Mouse (Mus musculus) embryonic facial prominence, embryonic 13.5 days (tissue): ENCODE data around the gene Ryr2. TPM values are rescaled to one million over a fixed set of nuclear protein-coding genes. Genes with fewer than 3 reads are reported as not detected.
"Not testable (repeated sequence)": the region's sequence is repeated elsewhere in the genome, so short reads cannot be mapped to it uniquely, and the experiment has no call there.

ENCODE experiments used
- ATAC-seq: fragments of 200-750 bp; cut with Nextera tagmentation; 2 replicates; pipeline ENCODE4 v1.8.0; 2017; ENCODE audit warnings: low read depth; ENCODE audit not compliant: insufficient number of reproducible peaks, insufficient read depth, low FRiP score, low TSS enrichment
- H3K27ac ChIP-seq: fragments of 300-500 bp; sonication (generic); 2 replicates; pipeline ENCODE4 v1.5.1; 2015; ENCODE audit warnings: moderate library complexity, mild to moderate bottlenecking, inconsistent platforms
- H3K27me3 ChIP-seq: fragments of 300-500 bp; sonication (generic); 2 replicates; pipeline ENCODE4 v1.6.1; 2015; ENCODE audit warnings: mild to moderate bottlenecking, inconsistent platforms
- H3K36me3 ChIP-seq: fragments of 300-500 bp; sonication (generic); 2 replicates; pipeline ENCODE4 v1.6.1; 2015; ENCODE audit warnings: mild to moderate bottlenecking, inconsistent platforms
- H3K4me1 ChIP-seq: fragments of 300-500 bp; sonication (generic); 2 replicates; pipeline ENCODE4 v1.6.1; 2015; ENCODE audit warnings: inconsistent platforms
- H3K4me2 ChIP-seq: fragments of 300-500 bp; sonication (generic); 2 replicates; pipeline ENCODE4 v1.6.1; 2015; ENCODE audit warnings: moderate library complexity, mild to moderate bottlenecking, inconsistent platforms
- H3K4me3 ChIP-seq: fragments of 300-500 bp; sonication (generic); 2 replicates; pipeline ENCODE4 v1.5.1; 2015; ENCODE audit warnings: mild to moderate bottlenecking, inconsistent platforms
- H3K9ac ChIP-seq: fragments of 300-500 bp; sonication (generic); 2 replicates; pipeline ENCODE4 v1.6.1; 2015; ENCODE audit warnings: mild to moderate bottlenecking, inconsistent platforms
- H3K9me3 ChIP-seq: fragments of 300-500 bp; sonication (generic); 2 replicates; pipeline ENCODE4 v1.6.1; 2016; ENCODE audit warnings: inconsistent platforms
- WGBS: fragments of 180-500 bp; shearing (Covaris S2); methylation state at CpG from one replicate; pipeline ENCODE4 v1.1.7; 2015; ENCODE audit warnings: mixed read lengths; 5-methylcytosine and 5-hydroxymethylcytosine counted together
- polyA plus RNA-seq: library from polyadenylated mRNA; unstranded; fragments of >200 nt; fragmentation: Nextera tagmentation; extraction: Ambion mirVana; gene quantifications from 2 replicates; pipeline ENCODE4 v1.2.1, GENCODE M21; 2015

Gene Ryr2
- polyA plus RNA-seq, 1 experiment from 2014 or later: 1.4 TPM

DNA sequence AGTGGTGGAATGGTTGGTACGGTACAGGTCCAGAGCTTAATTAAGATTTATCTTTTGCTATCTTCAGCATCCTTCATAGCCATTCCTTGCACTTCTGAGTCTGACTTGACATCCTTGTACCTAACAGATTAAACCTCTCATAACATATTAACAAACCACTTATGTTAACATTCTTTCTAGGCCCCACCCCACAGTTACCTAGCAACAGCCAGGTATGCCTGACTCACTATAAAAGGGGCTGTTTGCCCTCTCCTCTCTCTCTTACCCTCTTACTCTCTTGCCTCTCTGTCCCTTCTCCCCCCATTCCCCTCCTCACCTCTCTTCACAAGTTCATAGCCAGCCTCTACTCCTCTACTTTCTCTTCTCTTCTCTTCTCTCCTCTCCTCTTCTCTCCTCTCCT lies 297.4 kb downstream of the Ryr2 start:
- H3K9ac ChIP-seq, H3K36me3 ChIP-seq, H3K9me3 ChIP-seq, ATAC-seq, H3K4me3 ChIP-seq, H3K4me2 ChIP-seq, H3K27ac ChIP-seq, H3K27me3 ChIP-seq, H3K4me1 ChIP-seq: not testable (repeated sequence)
- 92% methylated on average over 1 of the region's 1 CpGs for WGBS

DNA sequence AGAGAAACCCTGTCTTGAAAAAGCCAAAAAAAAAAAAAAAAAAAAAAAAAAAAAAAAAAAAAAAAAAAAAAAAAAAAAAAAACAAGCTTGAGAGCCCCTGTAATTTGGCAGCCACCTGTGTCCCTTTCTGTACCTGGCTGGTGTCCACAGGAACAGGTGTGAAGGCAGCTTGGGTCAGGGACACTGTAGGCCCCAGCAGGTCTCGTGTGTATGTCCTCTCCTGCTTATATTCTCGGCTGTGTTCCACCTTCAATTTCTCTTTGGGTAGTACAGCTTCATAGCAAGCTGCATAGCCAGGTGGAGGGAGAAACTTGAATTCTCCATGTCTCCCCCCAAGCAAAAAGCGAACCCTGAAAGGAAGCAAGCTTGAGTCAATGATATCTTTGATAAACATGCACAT lies 314.2 kb downstream of the Ryr2 start:
- 78% methylated on average over 3 of the region's 3 CpGs for WGBS
- Histone ChIP-seq H3K9ac (no peak overlapping the region), H3K36me3 (no peaks in the 10 kb centered on the region), H3K4me1 (no peaks in the 10 kb centered on the region), H3K9me3 (no peaks in the 10 kb centered on the region), H3K27me3 (no peaks in the 10 kb centered on the region), H3K27ac (no peak overlapping the region), H3K4me2 (no peak overlapping the region), H3K4me3 (no peak overlapping the region)
- no peak for ATAC-seq

DNA sequence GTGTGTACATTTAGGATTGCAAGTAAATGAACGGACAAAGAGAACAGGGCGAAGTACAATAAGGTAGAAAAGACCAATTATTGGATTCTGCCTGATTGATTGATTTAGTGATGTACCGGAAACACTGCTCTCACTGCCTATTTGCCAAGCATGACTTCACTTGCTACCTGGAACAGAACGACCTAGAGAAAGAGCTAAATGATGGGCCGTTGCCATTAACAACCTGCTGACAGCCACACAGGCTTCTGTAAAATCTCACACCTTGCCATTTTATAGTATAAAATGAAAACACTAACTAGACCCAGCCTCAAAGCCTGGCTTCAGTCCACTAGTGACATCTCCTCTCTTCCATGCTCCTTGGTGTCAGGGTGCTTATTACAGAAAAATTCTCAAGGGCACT lies 316.2 kb downstream of the Ryr2 start:
- Histone ChIP-seq H3K27me3 (no peaks in the 10 kb centered on the region), H3K36me3 (no peaks in the 10 kb centered on the region), H3K4me1 (no peaks in the 10 kb centered on the region), H3K4me3 (no peak overlapping the region), H3K4me2 (no peak overlapping the region), H3K27ac (no peak overlapping the region), H3K9ac (no peak overlapping the region), H3K9me3 (no peaks in the 10 kb centered on the region)
- no peak for ATAC-seq
- WGBS: 81% methylated on average over 5 of the region's 5 CpGs

DNA sequence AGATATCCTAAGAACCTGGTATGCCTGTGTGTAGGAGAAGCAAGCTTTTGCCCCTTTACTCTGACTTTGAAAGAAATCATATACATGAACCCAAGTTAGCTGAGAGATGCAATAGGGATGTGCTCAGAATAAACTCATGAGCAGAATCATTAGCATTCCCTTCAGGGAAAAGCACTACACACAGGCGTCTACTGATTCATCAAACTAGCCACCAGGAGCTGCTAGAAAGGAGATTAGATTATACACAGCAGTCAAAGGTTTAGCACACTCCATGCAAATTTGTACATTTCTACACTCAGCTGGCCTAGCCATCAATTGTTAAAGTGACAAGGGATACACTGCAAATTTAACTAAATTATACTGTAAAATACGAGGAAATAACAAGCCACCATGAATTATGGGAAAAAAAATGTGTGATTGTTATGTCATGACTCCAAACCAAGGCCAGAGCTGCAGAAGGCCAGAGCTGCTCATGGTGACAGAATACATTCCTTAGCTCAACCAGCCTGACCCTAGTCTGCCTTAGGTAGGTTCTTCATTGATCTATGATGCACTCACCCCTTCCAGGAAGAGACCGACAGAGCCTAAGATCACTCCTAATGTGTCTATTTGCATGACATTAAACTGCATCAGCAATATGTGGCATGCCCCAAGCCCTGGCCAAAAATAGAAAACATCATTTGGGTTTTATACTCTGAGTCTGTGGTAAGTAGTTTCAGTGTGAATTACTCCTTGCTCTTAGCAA lies 324.2 kb downstream of the Ryr2 start:
- H3K36me3 ChIP-seq: no peaks in the 10 kb centered on the region
- 70% methylated on average over 3 of the region's 3 CpGs for WGBS
- H3K4me3 ChIP-seq: no peak overlapping the region
- no peak for ATAC-seq
- no peaks in the 10 kb centered on the region for H3K4me1 ChIP-seq
- H3K4me2 ChIP-seq: no peak overlapping the region
- no peak overlapping the region for H3K27ac ChIP-seq
- no peaks in the 10 kb centered on the region for H3K27me3 ChIP-seq
- no peaks in the 10 kb centered on the region for H3K9me3 ChIP-seq
- no peak overlapping the region for H3K9ac ChIP-seq

DNA sequence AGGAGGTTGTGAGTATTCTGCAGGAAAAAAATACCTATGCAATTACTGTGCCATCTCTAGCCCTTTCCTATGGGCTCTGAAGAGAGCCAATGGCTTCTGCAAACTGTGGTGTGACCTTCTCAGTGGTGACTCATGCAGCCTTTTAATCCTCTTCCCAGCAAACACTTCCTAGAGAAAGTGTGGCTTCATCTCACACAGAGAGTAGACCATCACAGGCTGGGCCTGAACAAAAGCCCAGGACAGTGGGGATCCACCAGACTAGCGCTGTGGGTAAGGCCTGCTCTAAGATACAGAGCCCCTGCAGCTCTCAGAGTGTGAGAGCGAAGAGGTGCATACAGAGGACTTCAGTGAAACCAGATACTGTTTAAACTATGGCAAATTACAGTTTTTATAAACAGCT lies 325.7 kb downstream of the Ryr2 start:
- Histone ChIP-seq H3K9me3 (no peaks in the 10 kb centered on the region), H3K4me2 (no peak overlapping the region), H3K27ac (no peak overlapping the region), H3K9ac (no peak overlapping the region), H3K27me3 (no peaks in the 10 kb centered on the region), H3K4me1 (no peaks in the 10 kb centered on the region), H3K36me3 (no peaks in the 10 kb centered on the region), H3K4me3 (no peak overlapping the region)
- WGBS: 35% methylated on average over 2 of the region's 2 CpGs
- no peak for ATAC-seq

DNA sequence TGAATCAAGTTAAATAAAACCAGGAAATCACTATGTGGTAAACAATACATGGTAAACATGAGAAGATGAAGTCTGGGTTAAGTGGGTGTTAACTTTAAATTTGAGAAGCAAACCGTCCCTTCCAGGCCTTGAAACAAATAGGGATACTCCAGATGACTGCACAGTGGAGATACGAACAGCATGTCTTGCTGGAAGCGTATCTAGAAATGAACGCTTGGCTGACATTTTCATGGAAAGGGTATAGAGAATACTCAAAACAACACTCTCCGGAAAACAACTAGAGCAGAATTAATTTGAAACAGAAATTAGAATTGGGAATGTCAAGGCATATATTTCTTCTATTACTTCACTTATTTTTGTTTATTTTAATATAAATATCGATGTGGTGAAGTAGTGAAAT lies 329.0 kb downstream of the Ryr2 start:
- 73% methylated on average over 6 of the region's 6 CpGs for WGBS

DNA sequence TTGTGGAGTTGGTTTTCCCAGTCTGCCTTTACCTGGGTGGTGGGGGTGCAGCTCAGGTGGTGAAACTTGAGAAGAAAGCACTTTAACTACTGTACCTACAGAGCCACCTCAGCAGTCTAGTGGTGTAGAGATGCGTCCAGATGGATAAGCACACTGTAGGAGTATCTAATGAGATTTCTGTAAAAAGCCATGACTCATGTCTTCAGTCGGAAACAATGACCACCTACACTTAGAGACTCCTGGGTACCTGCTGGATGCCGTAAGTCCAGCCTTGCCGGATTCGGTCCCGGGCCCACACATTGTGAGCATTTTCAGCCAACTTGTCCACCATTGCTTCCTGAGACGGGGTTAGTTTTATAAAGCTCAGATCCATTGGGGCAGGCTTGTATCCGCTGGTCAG lies 334.6 kb downstream of the Ryr2 start:
- H3K27me3 ChIP-seq: no peaks in the 10 kb centered on the region
- H3K4me1 ChIP-seq: no peaks in the 10 kb centered on the region
- WGBS: 93% methylated on average over 8 of the region's 8 CpGs
- no peak overlapping the region for H3K9ac ChIP-seq
- no peak for ATAC-seq
- H3K4me2 ChIP-seq: no peak overlapping the region
- no peaks in the 10 kb centered on the region for H3K36me3 ChIP-seq
- no peak overlapping the region for H3K4me3 ChIP-seq
- H3K27ac ChIP-seq: no peak overlapping the region
- H3K9me3 ChIP-seq: no peaks in the 10 kb centered on the region

More for the DNA sequence above, 329.0 kb downstream of the Ryr2 start:
- no peaks in the 10 kb centered on the region for H3K4me1 ChIP-seq
- H3K27me3 ChIP-seq: no peaks in the 10 kb centered on the region
- no peaks in the 10 kb centered on the region for H3K9me3 ChIP-seq
- no peak overlapping the region for H3K4me3 ChIP-seq
- H3K9ac ChIP-seq: no peak overlapping the region
- no peak overlapping the region for H3K27ac ChIP-seq
- ATAC-seq: no peak
- H3K4me2 ChIP-seq: no peak overlapping the region
- no peaks in the 10 kb centered on the region for H3K36me3 ChIP-seq

DNA sequence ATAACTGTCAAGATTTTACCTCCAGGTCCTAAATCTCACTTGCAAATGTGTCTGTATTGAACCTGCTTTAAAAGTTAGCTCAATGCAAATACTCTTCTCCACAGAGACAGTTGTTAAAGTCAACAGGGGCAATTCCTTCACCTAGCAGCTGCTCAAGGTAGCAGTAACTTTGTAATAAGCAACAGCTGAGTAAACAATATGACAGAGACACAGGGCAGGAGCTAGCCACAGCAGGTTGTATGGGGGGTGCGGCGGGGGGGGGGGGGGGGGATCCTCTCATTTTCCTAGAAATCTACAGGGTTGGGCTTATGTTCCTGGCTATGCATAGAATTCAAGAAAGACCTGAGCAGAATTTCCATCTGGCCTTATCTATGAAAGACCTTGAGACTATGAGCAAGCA lies 339.8 kb downstream of the Ryr2 start:
- Histone ChIP-seq H3K4me1 (no peaks in the 10 kb centered on the region), H3K9ac (no peak overlapping the region), H3K27ac (no peak overlapping the region), H3K36me3 (no peaks in the 10 kb centered on the region), H3K4me2 (no peak overlapping the region), H3K27me3 (no peaks in the 10 kb centered on the region), H3K9me3 (no peaks in the 10 kb centered on the region), H3K4me3 (no peak overlapping the region)
- 63% methylated on average over 2 of the region's 2 CpGs for WGBS
- ATAC-seq: no peak

DNA sequence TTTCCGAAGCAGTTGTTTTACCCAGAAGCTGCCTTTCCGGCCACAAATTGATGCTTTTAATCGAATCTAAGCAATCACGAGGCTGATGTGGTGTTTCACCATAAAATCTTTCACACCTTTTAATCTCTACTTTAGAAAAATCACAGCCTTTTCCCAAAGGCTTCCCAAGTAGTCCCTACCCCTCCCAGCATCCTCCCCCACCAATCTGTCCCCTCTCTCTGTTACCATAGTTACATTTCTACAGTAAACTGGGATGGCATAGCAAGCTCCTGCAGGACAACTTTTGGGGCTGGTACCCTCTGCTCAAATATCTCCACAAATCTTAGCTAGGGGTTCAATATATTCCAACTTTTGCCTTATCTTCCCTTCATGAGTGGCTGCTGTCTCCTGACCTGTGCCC lies 342.8 kb downstream of the Ryr2 start:
- Histone ChIP-seq H3K27ac (no peak overlapping the region), H3K4me2 (no peak overlapping the region), H3K27me3 (no peaks in the 10 kb centered on the region), H3K9me3 (no peaks in the 10 kb centered on the region), H3K4me3 (no peak overlapping the region), H3K36me3 (no peaks in the 10 kb centered on the region), H3K4me1 (no peaks in the 10 kb centered on the region), H3K9ac (no peak overlapping the region)
- ATAC-seq: no peak
- WGBS: 70% methylated on average over 4 of the region's 4 CpGs

DNA sequence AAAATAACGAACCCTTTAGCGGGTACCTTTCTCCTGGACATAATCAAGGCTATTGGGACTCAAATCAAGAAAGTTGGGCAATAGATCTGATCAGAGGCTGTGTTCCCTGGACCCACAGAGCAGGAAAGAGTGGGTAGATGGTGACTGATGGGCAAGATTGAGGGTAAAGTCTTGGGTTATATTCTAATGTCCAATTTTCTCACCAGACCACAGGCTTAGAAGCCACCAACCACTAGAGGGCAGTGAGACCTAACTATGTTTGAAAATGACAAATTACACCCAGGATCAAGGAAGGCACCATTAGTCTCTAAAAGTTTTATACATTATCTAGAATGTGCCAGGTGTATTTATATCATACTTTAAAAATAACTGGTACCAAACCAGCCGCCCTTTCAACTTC lies 343.6 kb downstream of the Ryr2 start:
- Histone ChIP-seq H3K4me1 (no peaks in the 10 kb centered on the region), H3K4me2 (no peak overlapping the region), H3K9ac (no peak overlapping the region), H3K4me3 (no peak overlapping the region), H3K27me3 (no peaks in the 10 kb centered on the region), H3K36me3 (no peaks in the 10 kb centered on the region), H3K27ac (no peak overlapping the region), H3K9me3 (no peaks in the 10 kb centered on the region)
- no peak for ATAC-seq
- 82% methylated on average over 3 of the region's 3 CpGs for WGBS

DNA sequence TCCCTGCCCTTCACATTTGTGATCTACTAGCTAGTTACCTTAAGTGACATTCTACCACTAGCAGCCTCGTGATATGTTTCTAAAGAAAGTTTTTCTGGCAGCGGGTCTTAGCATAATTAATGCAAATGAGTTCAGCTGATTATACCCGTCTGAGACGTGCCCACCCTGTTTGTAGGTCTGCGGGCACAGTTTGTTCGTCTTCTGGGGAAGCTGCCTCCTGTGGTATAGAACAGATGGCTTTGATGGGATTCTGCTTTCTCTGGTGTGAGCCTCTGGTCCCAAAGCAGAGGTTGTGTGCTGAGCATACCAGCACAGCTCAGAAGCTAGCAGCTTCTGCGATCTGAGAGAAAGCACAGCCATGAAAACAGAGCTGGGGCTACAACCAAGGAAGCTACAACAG lies 348.9 kb downstream of the Ryr2 start:
- Histone ChIP-seq H3K4me1 (no peaks in the 10 kb centered on the region), H3K27me3 (no peaks in the 10 kb centered on the region), H3K9ac (no peak overlapping the region), H3K27ac (no peak overlapping the region), H3K4me3 (no peak overlapping the region), H3K4me2 (no peak overlapping the region), H3K36me3 (no peaks in the 10 kb centered on the region), H3K9me3 (no peaks in the 10 kb centered on the region)
- ATAC-seq: no peak
- 57% methylated on average over 7 of the region's 7 CpGs for WGBS

DNA sequence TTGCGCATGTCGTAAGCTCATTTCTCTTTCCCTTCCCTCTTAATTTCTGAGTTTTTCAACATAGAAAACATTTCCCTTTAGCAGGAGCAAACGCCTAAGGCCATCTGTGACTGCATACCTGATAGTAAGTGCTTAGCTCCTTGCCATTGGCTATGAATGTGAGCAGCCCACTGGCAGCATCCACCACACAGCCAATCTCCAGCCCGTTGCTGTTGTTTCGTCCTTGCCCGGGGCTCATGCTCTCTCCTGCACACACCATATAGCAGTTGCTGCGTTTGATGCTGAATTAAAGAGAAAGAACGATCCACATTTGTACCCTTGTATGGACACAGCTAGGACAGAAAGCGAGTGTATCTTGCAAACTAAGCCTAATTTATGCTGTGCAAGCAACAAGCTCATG lies 361.3 kb downstream of the Ryr2 start:
- Histone ChIP-seq H3K4me2 (no peak overlapping the region), H3K4me3 (no peak overlapping the region), H3K27ac (no peak overlapping the region), H3K36me3 (no peaks in the 10 kb centered on the region), H3K9me3 (no peaks in the 10 kb centered on the region), H3K9ac (no peak overlapping the region), H3K27me3 (no peaks in the 10 kb centered on the region), H3K4me1 (no peaks in the 10 kb centered on the region)
- 82% methylated on average over 9 of the region's 9 CpGs for WGBS
- no peak for ATAC-seq
